Mouse (Mus musculus) erythroblast, embryonic 14.5 days (primary cell): Measurements from ENCODE around the gene Gm37240.

Experiments used
- GATA1 ChIP-seq: IDR thresholded peaks from 2 replicates; pipeline ENCODE4 v1.6.1; 2012; ENCODE audit warnings: low read length, inconsistent platforms, mixed read lengths
- TAL1 ChIP-seq: IDR thresholded peaks from 3 replicates; pipeline ENCODE4 v1.6.1; 2012; ENCODE audit warnings: low read length, inconsistent platforms, mixed read lengths

DNA sequence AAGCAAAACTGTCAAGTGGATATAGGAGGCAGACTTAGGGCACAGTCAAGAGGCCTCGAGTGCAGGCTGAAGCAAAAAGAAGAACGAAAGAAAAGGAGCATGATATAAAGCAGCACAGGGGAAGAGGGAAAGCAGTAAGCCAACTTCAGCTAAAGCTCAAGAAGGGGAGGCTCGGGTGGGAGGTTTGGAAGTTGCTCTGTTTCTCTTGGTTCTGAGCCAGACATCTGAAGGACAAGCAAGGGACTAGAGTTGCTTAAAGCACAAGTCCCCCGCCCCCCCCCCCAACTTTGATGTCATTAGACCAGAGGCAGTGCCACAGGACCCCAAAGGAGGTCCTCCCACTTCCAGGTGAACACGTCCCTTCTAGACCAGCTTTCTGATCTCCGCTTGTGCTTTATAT lies 433.3 kb downstream of the Gm37240 start:
- TF ChIP-seq GATA1 (no peak), TAL1 (no peak)
